Mouse (Mus musculus) midbrain, embryonic 11.5 days (tissue): ENCODE data around the gene Pde6d. TPM values are rescaled to one million over a fixed set of nuclear protein-coding genes. Genes with fewer than 3 reads are reported as not detected.
A peak's percentile ranks its signal among the peaks of the same experiment; 100 is the strongest.
"Not testable (repeated sequence)": the region's sequence is repeated elsewhere in the genome, so short reads cannot be mapped to it uniquely, and the experiment has no call there.

Experiments
- ATAC-seq: fragments of 200-750 bp; cut with Nextera tagmentation; 2 replicates; pipeline ENCODE4 v1.8.0; 2017; ENCODE audit warnings: moderate TSS enrichment, moderate library complexity; ENCODE audit not compliant: low FRiP score
- DNase-seq: peaks from one replicate; pipeline ENCODE4 v3.0.0; 2015; ENCODE audit warnings: low spot score; ENCODE audit errors: missing footprints
- H3K27ac ChIP-seq: fragments of 300-500 bp; sonication (generic); 2 replicates; pipeline ENCODE4 v1.5.1; 2014; ENCODE audit warnings: low read depth, low read length
- H3K27me3 ChIP-seq: fragments of 300-500 bp; sonication (generic); 2 replicates; pipeline ENCODE4 v1.6.1; 2014; ENCODE audit warnings: mild to moderate bottlenecking, low read length, moderate library complexity, mixed read lengths; ENCODE audit not compliant: control insufficient read depth, insufficient read depth
- H3K36me3 ChIP-seq: fragments of 300-500 bp; sonication (generic); 2 replicates; pipeline ENCODE4 v1.6.1; 2014; ENCODE audit warnings: mild to moderate bottlenecking, low read length, moderate library complexity, mixed read lengths; ENCODE audit not compliant: control insufficient read depth, insufficient read depth
- H3K4me1 ChIP-seq: fragments of 300-500 bp; sonication (generic); 2 replicates; pipeline ENCODE4 v1.6.1; 2014; ENCODE audit warnings: low read length; ENCODE audit not compliant: control insufficient read depth, insufficient read depth
- H3K4me2 ChIP-seq: fragments of 300-500 bp; sonication (generic); 2 replicates; pipeline ENCODE4 v1.6.1; 2014; ENCODE audit warnings: mild to moderate bottlenecking, moderate library complexity
- H3K4me3 ChIP-seq: fragments of 300-500 bp; sonication (generic); 2 replicates; pipeline ENCODE4 v1.5.1; 2014; ENCODE audit warnings: low read depth, low read length
- H3K9ac ChIP-seq: fragments of 300-500 bp; sonication (generic); 2 replicates; pipeline ENCODE4 v1.6.1; 2014; ENCODE audit warnings: low read length
- H3K9me3 ChIP-seq: fragments of 300-500 bp; sonication (generic); 2 replicates; pipeline ENCODE4 v1.6.1; 2016; ENCODE audit warnings: low read length; ENCODE audit not compliant: control insufficient read depth
- WGBS: fragments of 180-500 bp; shearing (Covaris S2); extraction: QIAGEN DNeasy Blood & Tissue Kit; methylation state at CpG from one replicate; pipeline ENCODE4 v1.1.7; 2014; 5-methylcytosine and 5-hydroxymethylcytosine counted together
- polyA plus RNA-seq: library from polyadenylated mRNA; unstranded; fragments of >200 nt; fragmentation: Nextera tagmentation; extraction: Ambion mirVana; gene quantifications from 2 replicates; pipeline ENCODE4 v1.2.1, GENCODE M21; 2014

Gene Pde6d
- polyA plus RNA-seq, 1 experiment from 2014 or later, result 94.3 TPM

DNA sequence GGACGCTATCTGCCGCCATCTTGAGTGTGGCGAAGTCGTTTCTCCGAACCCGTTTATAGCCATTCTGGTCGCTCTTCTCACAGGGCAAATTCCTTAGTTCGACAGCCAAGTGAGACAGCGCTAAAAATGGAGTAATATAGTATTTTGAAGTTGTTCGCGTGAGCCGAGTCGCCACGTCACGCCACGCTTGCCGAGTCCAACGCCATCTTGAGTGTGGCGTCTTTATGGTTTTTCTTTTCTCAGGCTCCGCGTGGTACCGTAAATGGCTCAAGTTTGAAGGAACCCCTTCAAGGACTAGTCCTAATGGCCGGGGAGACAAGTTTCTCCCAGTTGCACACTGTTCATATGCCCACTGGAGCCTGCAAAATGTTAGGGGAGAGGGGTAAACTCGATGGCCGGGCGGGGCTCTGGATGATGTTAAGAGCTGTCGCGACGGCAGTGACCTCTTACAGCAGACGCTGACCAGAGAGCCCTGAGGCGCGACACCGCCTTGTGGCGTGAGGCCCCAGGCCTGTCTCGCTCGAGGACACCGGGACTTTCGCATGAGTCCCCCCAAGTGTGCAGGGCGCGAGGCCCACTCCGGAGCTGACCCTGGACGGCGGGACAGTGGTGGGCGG is 56.8 kb downstream of the Pde6d start:
- peak overlapping the region; percentile 97 for H3K9ac ChIP-seq
- peaks cover 8% of the 10 kb centered on the region for H3K36me3 ChIP-seq
- H3K9me3 ChIP-seq, result no peaks in the 10 kb centered on the region
- peak overlapping the region; percentile 97 for H3K27ac ChIP-seq
- H3K4me3 ChIP-seq, result peak overlapping the region; percentile 92
- ATAC-seq, result peak; percentile 15
- DNase-seq, result peak; percentile 98
- H3K27me3 ChIP-seq, result no peaks in the 10 kb centered on the region
- WGBS, result under 1% methylated on average over 41 of the region's 44 CpGs
- H3K4me1 ChIP-seq, result peaks cover 22% of the 10 kb centered on the region
- peak overlapping the region; percentile 74 for H3K4me2 ChIP-seq

DNA sequence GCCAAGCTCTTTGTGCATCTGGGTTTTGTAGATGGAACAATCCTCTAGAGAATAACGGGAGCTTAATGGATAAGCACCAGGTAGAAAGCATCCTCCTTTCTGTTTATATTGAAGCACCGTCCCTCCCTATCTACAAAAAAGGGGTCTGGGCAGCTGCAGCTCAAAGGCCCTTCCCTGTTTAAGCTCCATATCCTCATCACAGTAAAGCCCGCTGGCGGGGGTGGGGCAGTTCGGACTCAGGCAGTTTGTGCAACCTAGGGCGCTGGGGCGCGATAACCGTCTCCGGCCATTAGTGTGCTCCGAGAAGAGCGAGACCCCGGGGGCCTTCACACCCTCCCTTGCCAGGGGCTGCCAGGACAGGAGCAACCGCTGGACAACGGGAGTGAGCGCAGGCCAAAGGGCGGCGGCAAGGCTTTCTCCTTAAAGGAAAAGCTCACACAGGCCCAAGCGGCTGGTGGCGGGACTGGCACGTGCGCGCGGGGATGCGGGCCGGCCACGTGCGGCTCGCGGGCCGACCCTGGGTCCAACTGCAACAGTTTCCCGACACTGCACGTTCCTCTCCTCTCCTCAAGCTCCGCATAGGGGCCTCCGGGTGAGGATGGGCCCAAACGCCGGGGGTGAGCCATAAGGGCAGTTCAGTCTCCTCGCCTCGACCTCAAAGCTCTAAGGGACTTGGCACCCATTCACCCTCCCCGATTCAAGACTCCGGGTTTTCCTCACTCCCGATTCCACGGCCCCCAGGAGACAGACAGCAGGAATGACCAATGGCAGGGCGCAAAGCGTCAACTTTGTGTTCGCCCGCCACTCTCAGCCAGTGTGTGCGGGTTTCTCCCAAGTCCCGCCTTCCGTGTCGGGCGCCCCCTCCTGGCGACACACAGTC is 57.6 kb downstream of the Pde6d start:
- H3K4me3 ChIP-seq, result peak overlapping the region; percentile 92
- H3K4me2 ChIP-seq, result peak overlapping the region; percentile 74
- peaks cover 22% of the 10 kb centered on the region for H3K4me1 ChIP-seq
- H3K36me3 ChIP-seq, result peaks cover 7% of the 10 kb centered on the region
- no peaks in the 10 kb centered on the region for H3K27me3 ChIP-seq
- H3K9me3 ChIP-seq, result no peaks in the 10 kb centered on the region
- peak overlapping the region; percentile 97 for H3K9ac ChIP-seq
- ATAC-seq (peak; percentile 74), DNase-seq (peak; percentile 100)
- WGBS, result 2% methylated on average over 53 of the region's 53 CpGs
- H3K27ac ChIP-seq, result peak overlapping the region; percentile 97

DNA sequence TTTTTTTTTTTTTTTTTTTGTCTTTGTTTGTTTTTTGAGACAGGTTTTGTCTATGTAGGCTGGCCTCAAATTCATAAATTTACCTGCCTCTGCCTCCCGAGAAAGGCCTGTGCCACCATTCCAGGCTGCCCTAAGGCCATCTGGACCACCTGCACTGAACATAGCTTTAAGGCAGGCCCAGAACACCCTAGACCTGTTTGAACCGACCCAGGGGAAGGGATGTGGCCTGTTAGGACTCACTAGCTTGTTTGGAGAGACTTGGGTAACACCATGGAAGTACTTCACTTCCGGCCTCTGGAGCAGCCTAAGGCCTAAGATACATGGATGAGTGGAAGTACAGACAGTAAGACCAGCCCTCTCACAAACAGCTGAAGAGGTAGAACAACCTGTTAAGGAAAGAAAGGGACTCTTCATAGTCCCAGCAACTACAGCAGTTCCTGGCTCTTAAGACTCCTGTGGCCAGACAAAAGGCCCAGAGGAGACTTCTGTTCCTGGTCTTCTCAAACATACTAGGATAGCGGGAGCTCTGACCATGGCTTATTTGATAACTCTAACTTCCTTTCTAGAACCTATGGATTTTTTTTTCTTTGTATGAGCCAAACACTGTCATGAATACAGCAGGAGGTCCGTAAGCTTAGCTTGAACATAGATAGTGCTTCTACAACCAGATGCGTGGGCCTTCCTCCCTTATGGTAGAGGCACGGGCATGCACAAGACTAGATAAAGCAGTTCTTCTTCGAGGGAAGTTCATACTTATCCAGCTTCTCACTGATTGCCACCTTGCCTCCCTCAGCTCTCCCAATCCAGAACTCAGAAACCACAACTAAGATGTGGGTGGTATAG is 58.4 kb downstream of the Pde6d start:
- Histone ChIP-seq H3K27me3 (no peaks in the 10 kb centered on the region), H3K4me3 (no peak overlapping the region), H3K9me3 (no peaks in the 10 kb centered on the region), H3K27ac (peak overlapping the region; percentile 97), H3K9ac (peak overlapping the region; percentile 97), H3K4me2 (peak overlapping the region; percentile 48), H3K4me1 (peaks cover 14% of the 10 kb centered on the region), H3K36me3 (peaks cover under 1% of the 10 kb centered on the region)
- WGBS, result 87% methylated on average over 8 of the region's 8 CpGs
- DNase-seq, result no peak
- ATAC-seq, result no peak

DNA sequence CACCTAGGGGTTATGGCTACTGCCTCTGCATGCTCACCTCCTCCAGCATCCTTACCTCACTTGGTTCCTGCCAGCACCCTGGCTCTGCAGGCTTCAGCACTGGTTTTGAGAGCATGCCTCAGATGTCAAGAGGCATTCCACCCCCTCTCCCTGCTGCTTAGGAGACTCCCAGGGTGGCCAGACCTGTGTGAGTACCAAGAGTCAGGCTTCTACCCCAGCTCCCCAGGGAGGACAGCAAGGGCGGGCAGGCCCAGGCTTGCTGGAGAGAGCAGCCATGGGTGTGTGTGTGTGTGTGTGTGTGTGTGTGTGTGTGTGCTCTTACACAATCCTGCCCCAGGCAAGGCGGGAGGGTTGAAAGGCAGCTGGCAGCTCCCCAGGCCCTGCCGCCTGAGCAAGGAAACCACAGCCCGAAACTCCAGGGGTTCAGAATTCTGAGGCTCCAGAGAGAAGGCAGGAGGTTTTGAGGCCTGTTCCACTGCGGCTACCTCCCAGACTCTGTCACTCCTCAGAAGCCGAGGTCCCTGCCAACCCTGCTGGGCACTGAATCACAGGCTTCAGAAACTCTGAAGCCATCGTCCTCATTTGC is 60.0 kb downstream of the Pde6d start:
- no peak overlapping the region for H3K4me2 ChIP-seq
- ATAC-seq (no peak), DNase-seq (peak; percentile 72)
- H3K27ac ChIP-seq, result no peak overlapping the region
- no peaks in the 10 kb centered on the region for H3K36me3 ChIP-seq
- H3K4me1 ChIP-seq, result peaks cover 12% of the 10 kb centered on the region
- no peaks in the 10 kb centered on the region for H3K9me3 ChIP-seq
- no peaks in the 10 kb centered on the region for H3K27me3 ChIP-seq
- 63% methylated on average over 7 of the region's 7 CpGs for WGBS
- H3K4me3 ChIP-seq, result no peak overlapping the region
- H3K9ac ChIP-seq, result 0 out of 2 replicates have a peak overlapping the region, but pooled peaks have one; percentile 38

DNA sequence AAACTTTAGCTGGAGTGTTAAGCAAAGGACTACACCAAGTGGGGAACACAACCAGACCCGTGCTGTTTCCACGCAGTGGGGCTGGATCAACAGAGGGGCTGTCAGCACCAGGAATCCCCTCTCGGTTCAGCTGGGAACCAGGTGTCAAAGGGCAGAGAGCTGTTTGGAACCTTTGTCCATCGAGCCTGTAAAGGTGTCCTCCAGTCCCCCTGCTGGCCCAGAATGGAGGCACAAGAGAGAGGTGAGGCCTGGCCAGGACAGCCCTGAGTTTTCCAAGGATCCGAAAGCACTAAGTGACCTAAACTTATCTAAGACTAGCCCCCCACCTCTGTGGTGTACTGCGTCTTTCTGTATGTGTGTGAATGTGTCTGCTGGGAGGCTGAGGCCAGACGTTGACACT is 62.1 kb downstream of the Pde6d start:
- DNase-seq (peak; percentile 87), ATAC-seq (no peak)
- H3K9ac ChIP-seq, result no peak overlapping the region
- no peaks in the 10 kb centered on the region for H3K27me3 ChIP-seq
- H3K4me2 ChIP-seq, result no peak overlapping the region
- H3K27ac ChIP-seq, result no peak overlapping the region
- peaks cover 9% of the 10 kb centered on the region for H3K4me1 ChIP-seq
- no peak overlapping the region for H3K4me3 ChIP-seq
- no peaks in the 10 kb centered on the region for H3K9me3 ChIP-seq
- H3K36me3 ChIP-seq, result no peaks in the 10 kb centered on the region
- WGBS, result 41% methylated on average over 7 of the region's 7 CpGs

DNA sequence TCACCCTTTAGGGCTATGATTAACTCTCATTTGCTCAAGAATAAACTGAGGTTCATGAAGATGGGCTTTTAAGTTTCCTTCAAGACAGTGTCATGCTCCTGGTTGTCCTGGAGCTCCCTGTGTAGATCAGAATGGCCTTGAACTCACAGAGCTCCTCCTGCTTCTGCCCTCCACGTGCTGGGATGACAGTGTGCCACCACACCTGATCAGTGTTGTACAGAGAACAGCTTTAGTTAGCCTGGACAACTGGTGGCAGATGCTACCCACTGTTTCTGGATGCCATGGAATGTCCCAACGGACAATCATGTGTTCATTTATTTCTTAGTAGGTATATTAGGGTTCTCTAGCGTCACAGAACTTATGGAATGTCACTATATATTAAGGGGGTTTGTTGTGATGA is 65.4 kb downstream of the Pde6d start:
- Histone ChIP-seq H3K4me3 (no peak overlapping the region), H3K27me3 (no peaks in the 10 kb centered on the region), H3K4me2 (no peak overlapping the region), H3K27ac (no peak overlapping the region), H3K36me3 (no peaks in the 10 kb centered on the region), H3K4me1 (no peaks in the 10 kb centered on the region), H3K9me3 (no peaks in the 10 kb centered on the region), H3K9ac (no peak overlapping the region)
- DNase-seq (no peak), ATAC-seq (no peak)
- WGBS, result 72% methylated on average over 3 of the region's 3 CpGs

DNA sequence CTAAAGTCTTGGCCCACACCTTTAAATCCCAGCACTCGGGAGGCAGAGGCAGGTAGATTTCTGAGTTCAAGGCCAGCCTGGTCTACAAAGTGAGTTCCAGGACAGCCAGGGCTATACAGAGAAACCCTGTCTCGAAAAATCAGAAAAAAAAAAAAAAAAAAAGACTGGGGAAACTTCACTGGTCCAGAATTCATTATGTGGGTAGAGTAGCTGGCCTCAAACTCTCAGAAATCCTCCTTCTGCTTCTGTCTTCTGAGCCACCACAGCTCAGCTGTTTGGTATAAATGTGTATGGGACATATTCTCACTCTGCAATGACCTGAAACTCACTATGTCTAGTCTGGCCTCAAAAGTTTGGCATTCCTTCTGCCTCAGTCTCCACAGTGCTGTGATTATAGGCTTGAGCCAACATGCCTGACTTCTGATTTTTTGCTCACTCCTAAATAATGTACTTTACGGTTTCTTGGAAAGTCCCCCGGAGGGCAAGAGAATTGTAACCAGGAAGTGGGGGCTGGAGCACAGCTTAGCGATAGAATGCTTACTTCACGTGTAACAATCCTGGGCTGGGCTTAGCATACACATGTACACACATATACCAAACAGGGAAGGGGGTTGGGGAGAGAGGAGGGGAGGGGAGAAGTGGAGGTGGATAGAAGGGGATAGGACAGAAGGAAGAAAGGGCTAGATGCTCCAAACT is 66.6 kb downstream of the Pde6d start:
- no peak overlapping the region for H3K4me2 ChIP-seq
- ATAC-seq (no peak), DNase-seq (peak; percentile 51)
- WGBS, result 83% methylated on average over 6 of the region's 6 CpGs
- H3K4me3 ChIP-seq, result no peak overlapping the region
- H3K9ac ChIP-seq, result no peak overlapping the region
- H3K4me1 ChIP-seq, result peaks cover 3% of the 10 kb centered on the region
- no peaks in the 10 kb centered on the region for H3K36me3 ChIP-seq
- H3K27me3 ChIP-seq, result no peaks in the 10 kb centered on the region
- H3K27ac ChIP-seq, result no peak overlapping the region
- no peaks in the 10 kb centered on the region for H3K9me3 ChIP-seq

DNA sequence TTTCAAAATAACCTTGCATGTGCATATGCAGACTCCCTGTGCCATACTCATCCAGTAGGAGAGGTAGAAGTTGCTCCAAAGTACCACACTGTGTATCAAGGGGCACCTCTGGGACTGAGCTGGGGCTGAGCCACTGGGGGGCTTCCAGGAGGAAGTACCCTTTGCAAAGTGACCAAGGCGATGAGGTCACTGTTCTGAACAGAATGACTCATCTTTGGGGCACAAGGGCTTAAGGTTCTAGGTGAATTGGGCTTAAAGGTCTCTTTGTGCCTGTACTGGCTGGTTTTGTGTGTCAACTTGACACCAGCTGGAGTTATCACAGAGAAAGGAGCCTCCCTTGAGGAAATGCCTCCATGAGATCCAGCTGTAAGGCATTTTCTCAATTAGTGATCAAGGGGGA is 69.4 kb downstream of the Pde6d start:
- not testable (repeated sequence) for ATAC-seq, H3K4me2 ChIP-seq, H3K9ac ChIP-seq, H3K27me3 ChIP-seq, H3K27ac ChIP-seq, H3K4me3 ChIP-seq, H3K4me1 ChIP-seq, H3K9me3 ChIP-seq, H3K36me3 ChIP-seq
- DNase-seq, result peak; percentile 62
- WGBS, result 83% methylated on average over 1 of the region's 1 CpGs
